Mouse (Mus musculus) spleen, adult 2 months (tissue): Measurements from ENCODE around the gene Cped1. TPM values are rescaled to one million over a fixed set of nuclear protein-coding genes. Genes with fewer than 3 reads are reported as not detected.

Source experiments
- DNase-seq, 2 experiments: peaks; one replicate each; pipeline versions ENCODE4 v3.0.0 to v3.0.0-alpha.2; 2012 to 2021; ENCODE audit warnings: low spot score in 2 of 2, low read depth in 1 of 2
- H3K27ac ChIP-seq: fragments of 200-500 bp; 2 replicates; pipeline ENCODE4 v1.5.1; 2012; ENCODE audit warnings: low read length, inconsistent platforms; ENCODE audit not compliant: insufficient read depth
- H3K27me3 ChIP-seq: fragments of 200-500 bp; 2 replicates; pipeline ENCODE4 v1.6.1; 2012; ENCODE audit warnings: mild to moderate bottlenecking, moderate library complexity, low read length, inconsistent platforms; ENCODE audit not compliant: control insufficient read depth, insufficient read depth
- H3K36me3 ChIP-seq: fragments of 200-500 bp; 2 replicates; pipeline ENCODE4 v1.6.1; 2012; ENCODE audit warnings: mild to moderate bottlenecking, low read length, inconsistent platforms; ENCODE audit not compliant: control insufficient read depth, insufficient read depth
- H3K4me1 ChIP-seq: fragments of 200-500 bp; 2 replicates; pipeline ENCODE4 v1.6.1; 2011; ENCODE audit warnings: inconsistent platforms; ENCODE audit not compliant: control insufficient read depth, insufficient read depth, insufficient read length
- H3K4me3 ChIP-seq: fragments of 200-500 bp; 2 replicates; pipeline ENCODE4 v1.5.1; 2011; ENCODE audit warnings: mild to moderate bottlenecking, inconsistent platforms; ENCODE audit not compliant: insufficient read depth, insufficient read length; ENCODE audit errors: extremely low read depth
- CTCF ChIP-seq: fragments of 200-500 bp; IDR thresholded peaks from 2 replicates; pipeline ENCODE4 v1.5.1; 2011; ENCODE audit warnings: mild to moderate bottlenecking, inconsistent platforms; ENCODE audit not compliant: insufficient read depth, insufficient read length, insufficient replicate concordance; ENCODE audit errors: extremely low read depth
- POLR2A ChIP-seq: fragments of 200-500 bp; IDR thresholded peaks from 2 replicates; pipeline ENCODE4 v1.6.1; 2011; ENCODE audit warnings: low read depth, low read length, inconsistent platforms
- WGBS: fragments of 180-500 bp; shearing (Covaris S2); methylation state at CpG from one replicate; pipeline ENCODE4 v1.1.7; 2018; 5-methylcytosine and 5-hydroxymethylcytosine counted together
- polyA plus RNA-seq: library from polyadenylated mRNA; depleted of rRNA; stranded (reverse); fragments of >200 nt; gene quantifications from 2 replicates; pipeline ENCODE4 v1.2.3, GENCODE M21; 2012

Gene Cped1
- polyA plus RNA-seq, 1 experiment: 2.7 TPM

DNA sequence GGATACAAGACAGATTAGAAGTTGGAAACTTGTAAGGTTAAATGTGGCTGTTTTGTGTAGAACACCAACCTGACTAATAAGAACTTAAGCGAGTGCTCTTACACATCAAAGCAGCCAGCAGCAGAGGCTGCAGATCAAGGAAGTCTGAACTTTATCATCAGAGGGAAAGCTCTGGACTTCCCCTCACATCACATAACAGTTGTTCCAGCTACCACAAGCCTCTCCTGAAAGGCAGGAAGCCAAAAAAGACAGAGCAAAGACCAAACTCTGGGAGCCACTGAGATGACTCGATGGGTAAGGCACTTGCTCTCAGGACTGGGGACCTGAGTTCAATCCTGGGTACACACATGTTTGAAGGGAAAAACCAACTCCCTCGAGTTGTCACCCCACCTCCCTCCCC lies 228.1 kb downstream of the Cped1 start:
- no peak for DNase-seq

DNA sequence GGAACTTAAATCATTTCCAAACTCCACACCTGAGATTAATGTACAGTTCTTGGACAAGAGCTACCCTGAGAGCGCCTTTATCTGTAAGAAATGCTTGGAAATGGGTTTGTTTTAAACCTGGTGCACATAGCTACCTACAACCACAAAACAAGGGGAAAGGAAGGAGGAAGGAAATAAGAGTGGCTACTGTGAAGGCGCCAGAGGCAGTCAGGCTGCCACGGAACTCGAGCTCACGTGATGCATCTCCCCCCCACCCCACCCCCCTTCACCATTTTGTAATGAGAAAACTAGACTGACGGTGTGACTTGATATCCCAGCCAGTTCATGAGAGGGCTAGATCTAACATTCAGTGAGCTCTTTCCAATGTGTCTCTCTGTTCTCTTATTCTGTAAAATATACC lies 228.9 kb downstream of the Cped1 start:
- Histone ChIP-seq H3K4me1 (no peaks in the 10 kb centered on the region), H3K4me3 (no peak overlapping the region), H3K36me3 (no peaks in the 10 kb centered on the region), H3K27me3 (no peaks in the 10 kb centered on the region), H3K27ac (no peak overlapping the region)
- TF ChIP-seq POLR2A (no peak), CTCF (no peak)
- 18% methylated on average over 6 of the region's 6 CpGs for WGBS
- DNase-seq: no peak

More for the DNA sequence above, 228.1 kb downstream of the Cped1 start:
- Histone ChIP-seq H3K4me3 (no peak overlapping the region), H3K36me3 (no peaks in the 10 kb centered on the region), H3K4me1 (no peaks in the 10 kb centered on the region), H3K27ac (no peak overlapping the region), H3K27me3 (no peaks in the 10 kb centered on the region)
- no peak for TF ChIP-seq POLR2A
- TF ChIP-seq CTCF: no peak
- 31% methylated on average over 3 of the region's 3 CpGs for WGBS

DNA sequence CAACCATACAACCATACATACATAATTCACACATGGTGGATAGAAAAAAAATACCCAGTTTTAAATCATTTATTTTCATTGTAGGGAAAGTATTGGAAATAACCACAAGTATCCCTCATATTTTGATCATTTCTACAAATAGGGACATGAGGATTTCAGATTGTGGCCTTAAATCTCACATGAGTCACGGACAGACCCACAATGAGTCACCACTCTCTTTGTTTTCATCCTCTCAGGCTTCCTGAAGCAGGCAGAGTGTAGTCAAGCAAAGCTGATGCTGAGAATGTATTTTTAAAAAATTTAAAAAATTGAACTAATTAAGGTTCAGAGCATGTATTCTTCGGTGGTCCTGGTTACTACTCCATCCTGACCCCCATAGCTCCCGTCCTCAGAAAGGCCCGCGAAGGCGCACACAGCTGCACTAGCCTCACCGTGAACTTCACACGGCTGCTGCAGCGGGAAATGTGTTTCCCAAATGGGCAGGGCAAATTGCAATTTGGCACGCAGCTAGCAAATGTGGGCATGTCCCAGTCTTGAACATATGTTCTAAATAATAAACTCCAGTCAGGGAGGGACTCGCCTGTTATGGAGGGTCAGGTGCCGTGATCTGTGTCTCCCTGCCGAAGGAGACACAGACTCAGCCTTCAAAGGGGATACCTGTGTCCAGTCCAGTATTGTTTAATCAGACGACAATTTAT lies 230.7 kb downstream of the Cped1 start:
- Histone ChIP-seq H3K36me3 (no peaks in the 10 kb centered on the region), H3K27ac (no peak overlapping the region), H3K4me3 (no peak overlapping the region), H3K4me1 (no peaks in the 10 kb centered on the region), H3K27me3 (no peaks in the 10 kb centered on the region)
- DNase-seq: no peak
- WGBS: 92% methylated on average over 14 of the region's 14 CpGs
- no peak for TF ChIP-seq CTCF
- no peak for TF ChIP-seq POLR2A

DNA sequence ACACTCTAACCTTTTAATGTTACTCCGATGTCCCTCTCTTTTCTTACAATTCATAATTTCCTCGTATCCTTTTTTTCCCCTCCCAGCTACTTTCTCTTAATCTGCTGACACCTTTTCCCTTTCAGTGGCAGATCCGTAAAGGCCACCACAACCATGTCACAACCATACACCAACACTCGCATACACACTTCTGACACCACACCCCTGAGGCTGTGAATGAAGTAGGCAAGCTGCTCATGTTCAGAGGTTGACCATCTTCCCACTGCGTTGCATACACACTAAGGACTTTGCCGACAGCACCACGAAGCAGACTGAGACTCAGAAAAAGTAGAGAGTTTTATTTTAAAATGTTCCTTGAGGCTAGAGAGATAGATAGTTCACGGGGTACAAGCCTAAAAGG lies 235.4 kb downstream of the Cped1 start:
- 91% methylated on average over 8 of the region's 8 CpGs for WGBS
- no peak overlapping the region for H3K4me3 ChIP-seq
- H3K4me1 ChIP-seq: no peaks in the 10 kb centered on the region
- H3K27ac ChIP-seq: no peak overlapping the region
- H3K36me3 ChIP-seq: no peaks in the 10 kb centered on the region
- DNase-seq: no peak
- H3K27me3 ChIP-seq: no peaks in the 10 kb centered on the region
- TF ChIP-seq POLR2A (no peak), CTCF (no peak)

DNA sequence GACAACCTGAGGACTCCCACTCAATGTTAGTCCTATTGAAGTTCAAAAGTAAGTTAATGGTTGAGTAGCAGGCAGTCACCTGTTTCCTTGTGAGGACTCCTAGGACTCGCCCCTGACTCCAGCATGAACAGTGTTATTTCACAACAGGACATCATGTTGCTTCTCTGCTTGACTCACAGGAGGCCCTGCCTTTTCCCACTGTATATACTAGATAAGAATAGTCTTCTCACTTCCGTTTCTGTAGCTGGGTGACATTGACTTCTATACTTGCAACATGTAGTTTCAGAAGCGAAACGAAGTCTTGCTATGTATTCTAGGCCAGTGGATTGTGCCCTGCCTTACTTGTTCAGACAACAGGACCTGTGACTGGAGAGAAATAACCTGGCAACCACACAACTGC lies 236.4 kb downstream of the Cped1 start:
- TF ChIP-seq CTCF: no peak
- TF ChIP-seq POLR2A: no peak
- Histone ChIP-seq H3K36me3 (no peaks in the 10 kb centered on the region), H3K27ac (no peak overlapping the region), H3K4me3 (no peak overlapping the region), H3K27me3 (no peaks in the 10 kb centered on the region), H3K4me1 (no peaks in the 10 kb centered on the region)
- 75% methylated on average over 4 of the region's 4 CpGs for WGBS
- DNase-seq: no peak

DNA sequence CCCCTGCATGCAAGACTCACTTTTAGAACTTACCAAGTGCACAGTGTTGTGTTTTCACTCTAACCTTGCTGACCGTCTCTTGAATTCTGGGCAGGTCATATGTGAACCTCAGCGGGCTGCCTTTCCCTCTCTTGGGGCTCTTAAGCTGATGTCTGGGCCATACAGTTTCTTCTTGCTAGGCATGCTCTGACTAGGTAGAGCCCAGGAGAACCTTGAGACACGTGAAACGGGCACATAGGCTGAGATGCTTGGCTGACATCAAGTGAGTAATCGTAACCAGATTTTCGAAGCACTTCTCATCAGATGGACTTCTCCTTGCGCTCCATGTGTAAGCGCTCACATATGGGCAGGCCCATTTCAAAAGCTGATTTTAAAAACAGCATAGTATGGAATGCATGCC lies 237.2 kb downstream of the Cped1 start:
- H3K4me3 ChIP-seq: no peak overlapping the region
- H3K36me3 ChIP-seq: no peaks in the 10 kb centered on the region
- 91% methylated on average over 8 of the region's 8 CpGs for WGBS
- TF ChIP-seq CTCF: no peak
- no peak for TF ChIP-seq POLR2A
- no peaks in the 10 kb centered on the region for H3K4me1 ChIP-seq
- H3K27ac ChIP-seq: no peak overlapping the region
- DNase-seq: no peak
- H3K27me3 ChIP-seq: no peaks in the 10 kb centered on the region

DNA sequence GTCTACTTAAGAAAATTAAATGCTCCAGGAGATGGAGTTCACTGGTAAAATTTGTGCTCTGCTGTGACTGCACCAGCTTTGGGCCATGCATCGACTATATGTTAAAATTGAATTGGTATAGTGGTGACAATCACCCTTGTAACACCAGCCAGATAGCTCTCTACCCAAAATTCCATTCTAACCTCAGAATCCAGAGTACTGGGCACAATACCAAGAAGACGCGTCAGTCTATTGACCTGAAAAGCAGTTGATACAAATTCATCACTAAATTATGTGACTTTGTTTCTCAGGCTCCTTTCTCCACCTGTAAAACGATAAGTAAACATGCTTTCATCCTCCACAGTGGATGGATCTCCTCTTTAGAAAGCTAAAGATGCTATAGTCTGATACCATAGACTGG lies 238.6 kb downstream of the Cped1 start:
- Histone ChIP-seq H3K36me3 (no peaks in the 10 kb centered on the region), H3K4me1 (no peaks in the 10 kb centered on the region), H3K27ac (no peak overlapping the region), H3K27me3 (no peaks in the 10 kb centered on the region), H3K4me3 (no peak overlapping the region)
- TF ChIP-seq POLR2A (no peak), CTCF (no peak)
- DNase-seq: no peak
- 91% methylated on average over 4 of the region's 4 CpGs for WGBS
